Mouse (Mus musculus) R1 (cell line): ENCODE measurements around the gene Rps6kl1.
"Not testable (repeated sequence)": the region's sequence is repeated elsewhere in the genome, so short reads cannot be mapped to it uniquely, and the experiment has no call there.

Source experiments
- DNase-seq: peaks from one replicate; pipeline ENCODE4 v3.0.0-alpha.2; 2018; ENCODE audit warnings: low read depth, low spot score

Gene Rps6kl1

DNA sequence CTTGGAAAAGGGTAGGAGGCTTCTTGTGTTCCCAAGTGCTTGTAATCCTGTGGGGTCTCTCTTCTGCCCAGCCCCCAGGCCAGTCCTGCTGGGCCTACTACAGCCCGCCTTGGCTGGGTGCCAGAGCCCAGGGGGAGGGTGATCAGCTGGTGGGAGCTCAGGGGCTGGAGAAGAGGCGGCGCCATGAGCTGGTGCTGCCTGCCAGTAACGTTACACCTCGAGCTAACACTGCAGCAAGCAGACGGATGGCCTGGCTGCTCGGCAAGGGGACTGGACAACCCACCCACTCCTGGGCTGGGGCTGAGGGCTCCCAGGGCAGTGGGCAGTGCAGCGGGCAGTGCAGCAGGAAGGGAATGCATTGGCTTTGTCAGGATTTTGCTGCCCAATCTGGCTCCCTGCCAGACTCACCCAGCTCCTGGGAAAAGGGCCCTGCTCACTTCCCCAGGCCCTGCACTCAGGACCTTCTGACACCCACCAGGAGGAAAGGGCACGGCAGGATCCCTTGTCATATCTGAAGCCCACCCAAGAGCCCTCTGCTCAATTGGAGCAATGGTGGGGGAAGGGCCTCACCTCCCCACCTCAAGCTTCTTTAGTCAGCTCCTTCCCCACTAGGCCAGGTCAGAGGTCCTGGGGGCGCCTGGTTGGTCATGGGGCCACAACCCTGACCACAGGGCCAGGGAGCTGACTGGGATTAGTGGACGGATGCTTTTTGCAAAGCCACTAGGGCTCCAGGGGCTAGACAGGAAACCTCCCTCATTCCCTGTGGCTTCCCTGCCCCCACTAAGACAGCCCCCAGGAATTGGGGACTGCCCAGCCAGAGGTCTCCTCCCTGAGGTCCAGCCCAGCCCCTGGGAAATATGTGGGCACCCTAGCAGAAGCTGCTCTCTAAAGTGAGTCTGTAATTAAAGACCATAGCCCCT is 25.1 kb upstream of the Rps6kl1 start:
- peak; percentile 39 for DNase-seq

DNA sequence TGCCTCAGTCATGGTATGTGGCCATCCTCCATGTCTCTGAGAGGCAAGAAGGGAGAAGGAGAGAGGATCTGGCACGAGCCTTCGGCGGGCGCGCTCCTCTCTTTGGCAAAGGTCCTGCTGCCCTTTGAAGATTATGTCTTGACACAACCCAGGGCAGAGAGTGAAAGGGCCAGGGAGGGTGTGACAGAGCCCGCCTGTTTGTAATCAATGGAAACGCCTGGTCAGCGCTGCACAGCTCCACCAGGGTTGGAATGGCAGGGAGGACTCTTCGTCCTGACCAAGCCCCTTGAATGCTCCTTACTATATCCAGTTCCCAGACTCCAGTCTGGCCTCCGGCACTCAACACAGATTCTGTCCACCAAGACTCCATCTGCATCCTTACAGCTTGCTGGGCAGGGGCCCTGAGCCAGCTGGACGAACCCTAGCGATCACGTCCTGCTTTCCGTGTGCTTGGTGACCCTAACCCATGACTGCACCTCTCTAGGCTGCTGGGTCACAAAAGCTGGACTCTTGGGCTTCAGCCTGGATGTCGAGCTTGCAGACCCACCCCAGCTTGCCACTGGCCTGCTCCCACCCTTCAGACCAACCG is 24.1 kb upstream of the Rps6kl1 start:
- no peak for DNase-seq

DNA sequence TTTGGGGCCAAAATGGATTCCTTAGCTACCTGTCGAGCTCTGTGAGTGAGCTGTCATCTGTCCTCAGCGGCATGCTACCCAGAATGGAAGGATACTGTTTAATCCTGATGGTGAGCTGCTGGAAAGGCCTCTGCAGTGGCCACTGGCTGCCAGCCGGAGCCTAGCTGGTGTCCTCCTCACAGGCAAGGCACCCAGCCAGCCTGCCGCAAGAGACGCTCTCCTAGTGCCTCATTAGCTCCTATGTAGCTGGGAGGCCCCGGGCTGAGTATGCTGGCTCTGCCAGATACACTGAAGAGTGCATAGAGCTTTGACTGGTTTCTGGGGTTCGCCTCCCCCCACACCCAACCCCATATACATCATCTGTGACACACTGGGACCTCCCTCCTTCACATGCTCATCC is 23.0 kb upstream of the Rps6kl1 start:
- DNase-seq, result no peak

DNA sequence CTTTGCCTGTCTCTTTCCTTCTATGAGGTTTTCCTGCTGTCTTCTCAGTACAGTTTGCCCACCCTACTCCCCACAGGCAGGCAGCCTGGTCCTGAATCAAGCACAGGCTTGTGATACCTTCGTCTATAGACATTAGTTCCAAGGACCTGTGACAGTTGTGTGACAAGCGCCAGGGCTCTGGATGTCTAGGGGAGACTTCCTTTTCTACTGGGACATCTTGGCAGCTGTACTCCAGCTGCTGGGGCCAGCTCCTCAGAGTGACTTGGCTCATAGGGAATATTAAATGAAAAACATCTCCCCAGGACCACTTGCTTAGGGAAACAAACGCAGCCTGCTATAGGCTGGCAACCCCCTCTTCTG is 19.9 kb upstream of the Rps6kl1 start:
- no peak for DNase-seq

DNA sequence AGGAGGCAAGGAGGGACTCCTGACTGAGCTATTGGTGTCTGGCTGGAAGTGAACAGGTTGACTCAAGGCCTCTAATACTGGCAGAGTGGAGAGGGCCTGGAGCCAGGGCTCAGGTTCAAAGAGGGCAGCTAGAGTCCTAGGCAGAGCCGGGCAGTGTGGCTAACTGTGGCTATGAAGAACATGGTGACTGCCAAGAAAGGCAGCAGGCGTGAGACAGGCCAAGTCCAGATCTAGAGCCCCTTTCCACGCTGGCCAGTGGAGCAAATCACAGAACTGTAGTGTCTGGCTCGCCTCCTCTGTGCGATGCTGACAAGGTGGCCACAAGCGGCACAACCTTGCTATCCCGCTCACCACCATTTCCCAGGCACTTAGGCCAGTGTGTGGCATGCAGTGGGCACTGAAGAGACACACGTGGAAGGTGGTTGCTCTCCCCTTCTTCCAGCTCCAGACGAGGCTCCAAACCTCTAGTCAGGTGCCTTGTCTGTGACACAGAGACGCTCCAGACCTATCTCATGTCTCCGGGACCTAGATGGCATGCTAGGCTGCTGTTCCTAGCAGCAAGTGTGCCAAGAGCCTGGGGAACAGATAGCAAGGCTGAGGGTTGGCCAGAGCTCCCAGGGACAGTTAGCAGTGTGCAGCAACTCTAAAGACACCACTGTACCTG is 19.4 kb upstream of the Rps6kl1 start:
- no peak for DNase-seq

DNA sequence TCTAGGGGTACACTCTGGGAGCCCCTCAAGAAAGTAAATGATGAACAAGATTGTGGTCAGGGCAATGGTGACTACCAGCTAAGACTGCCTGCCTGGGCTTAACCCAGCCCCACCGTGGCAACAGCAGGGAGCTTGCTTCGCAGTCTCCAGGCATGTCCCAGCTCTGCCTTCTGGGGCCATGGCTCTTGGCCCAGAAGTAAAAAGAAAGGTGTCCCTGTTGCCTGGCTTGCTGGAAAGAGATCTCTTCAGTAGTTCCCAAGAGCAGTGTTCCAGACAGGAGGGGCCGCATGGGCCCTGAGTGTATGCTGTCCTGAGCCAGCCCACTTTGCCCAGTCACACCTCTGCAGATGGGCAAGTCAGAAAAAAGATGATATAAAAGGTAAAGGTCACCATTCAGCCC is 18.8 kb upstream of the Rps6kl1 start:
- DNase-seq, result no peak

DNA sequence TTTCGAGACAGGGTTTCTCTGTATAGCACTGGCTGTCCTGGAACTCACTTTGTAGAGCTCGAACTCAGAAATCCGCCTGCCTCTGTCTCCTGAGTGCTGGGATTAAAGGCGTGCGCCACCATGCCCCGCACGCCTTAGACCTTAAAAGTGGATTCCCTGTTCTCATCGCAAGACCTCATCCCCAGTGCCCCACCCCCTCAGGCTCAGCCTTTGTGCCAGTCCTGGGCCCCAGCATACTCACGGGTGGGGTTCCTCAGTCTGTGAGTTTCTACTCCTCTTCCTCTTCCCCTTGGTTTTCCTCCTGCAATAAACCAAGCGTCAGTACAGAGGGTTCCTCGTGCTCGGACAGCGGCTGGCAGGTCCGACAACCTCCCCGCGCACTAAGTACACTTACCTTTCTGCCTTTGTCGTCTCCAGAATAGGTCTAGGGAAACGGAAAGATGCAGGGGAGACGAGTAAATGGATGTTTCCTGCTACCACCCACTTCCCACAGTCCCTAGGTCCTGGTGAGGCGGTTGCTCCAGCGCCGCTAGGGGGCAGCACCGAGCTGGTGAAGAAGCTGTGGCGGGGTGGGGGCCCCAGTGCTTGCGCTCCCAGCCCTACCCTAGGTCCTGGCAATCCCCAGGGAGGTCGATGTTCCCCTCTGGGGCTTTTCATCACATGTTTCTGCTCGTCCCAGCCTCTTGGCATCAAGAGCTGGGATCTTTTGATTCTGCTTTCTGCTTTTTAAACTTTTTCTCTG is 18.2 kb upstream of the Rps6kl1 start:
- peak; percentile 84 for DNase-seq

DNA sequence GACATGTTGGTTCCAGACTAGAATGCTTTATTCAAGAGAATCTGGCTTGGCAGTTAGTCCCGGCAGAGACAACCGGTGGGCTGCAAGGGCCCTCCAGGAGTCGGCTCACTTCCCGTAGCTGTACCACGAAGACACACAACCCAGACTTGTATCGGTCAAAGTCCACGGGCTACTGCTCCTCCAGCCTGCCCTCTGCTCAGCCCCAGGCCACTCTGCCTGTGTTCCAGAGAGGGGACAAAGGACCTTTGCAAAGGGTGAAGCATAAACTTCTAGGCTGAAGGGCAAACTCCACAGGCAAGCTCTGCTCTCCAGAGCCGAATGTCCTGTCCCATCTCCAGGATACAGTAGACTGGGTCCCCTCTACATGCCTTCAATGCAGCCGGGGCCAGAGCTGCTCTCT is 15.6 kb upstream of the Rps6kl1 start:
- no peak for DNase-seq

DNA sequence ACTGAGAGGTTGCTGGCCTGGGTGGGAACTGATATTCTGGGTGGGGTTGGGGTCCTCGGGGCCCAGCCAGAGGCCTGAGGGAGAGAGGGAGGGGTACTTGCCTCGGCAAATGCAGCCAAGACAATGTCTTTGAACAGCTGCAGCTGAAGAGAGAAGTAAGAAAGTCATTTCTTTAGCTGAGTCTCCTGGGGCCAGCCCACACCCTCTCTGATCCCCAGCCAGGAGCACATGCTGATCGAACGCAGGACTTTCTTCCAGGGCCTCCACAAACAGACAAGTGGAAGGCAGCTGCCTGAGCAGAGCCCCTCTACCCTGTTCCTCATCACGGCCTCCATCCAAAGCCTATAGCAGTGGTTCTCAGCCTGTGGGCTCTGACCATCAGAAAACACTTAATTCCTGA is 13.9 kb upstream of the Rps6kl1 start:
- DNase-seq, result no peak

DNA sequence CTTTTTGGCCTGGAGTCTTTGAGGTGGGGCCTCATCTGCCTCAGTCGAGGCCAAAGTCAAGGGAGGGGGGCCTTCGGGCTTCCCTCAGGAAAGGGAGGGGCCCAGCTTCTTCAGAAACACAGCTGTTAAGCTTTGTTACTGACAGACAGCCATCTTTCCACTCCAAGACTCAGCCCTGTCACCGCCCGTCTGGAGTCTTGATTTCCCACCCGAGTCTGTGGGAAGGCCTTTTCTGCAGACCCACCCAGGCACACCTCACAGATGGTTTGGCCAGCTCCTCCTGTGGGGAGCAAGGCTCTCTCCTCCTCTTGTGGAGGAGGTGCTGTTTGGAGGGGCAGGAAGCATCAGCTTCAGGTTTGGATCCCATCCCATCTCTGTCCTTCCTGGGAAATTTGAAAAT is 8.5 kb upstream of the Rps6kl1 start:
- no peak for DNase-seq

DNA sequence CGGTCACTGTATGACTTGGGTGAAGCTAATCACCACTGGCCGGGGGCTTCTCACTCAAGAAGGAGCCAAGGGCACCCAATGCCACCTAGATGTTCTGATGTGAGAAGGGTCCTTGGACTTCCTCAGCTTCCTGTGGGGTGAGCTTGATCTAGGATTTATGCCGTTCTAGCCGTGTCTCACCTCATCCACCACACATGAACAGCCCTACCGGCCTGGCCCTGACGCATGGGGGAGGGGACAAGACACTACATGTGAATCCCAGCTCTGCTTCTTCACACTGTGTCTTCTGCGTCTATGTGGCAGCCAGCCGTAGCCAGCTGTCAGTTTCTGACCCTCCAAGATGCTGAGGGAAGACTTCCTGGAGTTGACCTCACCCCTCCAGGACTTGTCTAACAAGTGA is 7.7 kb upstream of the Rps6kl1 start:
- no peak for DNase-seq

DNA sequence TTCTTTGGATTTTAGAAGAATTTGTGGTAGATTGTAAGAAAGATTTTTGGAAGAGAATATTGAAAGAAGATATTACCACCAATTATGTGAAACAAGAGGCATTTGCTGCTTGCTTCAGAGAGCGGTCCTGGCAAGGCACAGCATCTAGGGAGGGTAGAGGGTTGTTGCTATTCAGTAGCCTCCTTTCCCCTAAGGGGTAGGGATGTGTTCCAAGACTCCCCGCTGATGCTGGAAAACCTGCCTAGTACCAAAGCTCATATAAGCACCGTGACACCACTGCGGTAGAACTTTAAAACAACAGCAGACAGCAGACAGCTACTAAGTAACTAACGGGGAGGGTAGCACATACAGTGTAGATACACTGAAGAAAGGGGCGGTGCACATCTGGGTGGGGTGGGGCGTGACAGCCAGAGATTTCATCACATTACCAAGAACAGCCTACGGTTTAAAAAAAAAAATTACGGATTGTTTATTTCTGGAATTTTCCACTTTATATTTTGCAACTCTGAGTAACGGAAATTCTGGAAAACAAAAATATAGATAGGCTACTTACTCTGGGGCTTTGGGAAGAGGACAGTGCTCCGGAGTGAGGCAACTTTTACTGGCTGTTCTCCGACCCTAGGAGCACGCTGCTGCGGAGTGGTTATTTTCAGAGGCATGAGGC is 6.9 kb upstream of the Rps6kl1 start:
- no peak for DNase-seq

DNA sequence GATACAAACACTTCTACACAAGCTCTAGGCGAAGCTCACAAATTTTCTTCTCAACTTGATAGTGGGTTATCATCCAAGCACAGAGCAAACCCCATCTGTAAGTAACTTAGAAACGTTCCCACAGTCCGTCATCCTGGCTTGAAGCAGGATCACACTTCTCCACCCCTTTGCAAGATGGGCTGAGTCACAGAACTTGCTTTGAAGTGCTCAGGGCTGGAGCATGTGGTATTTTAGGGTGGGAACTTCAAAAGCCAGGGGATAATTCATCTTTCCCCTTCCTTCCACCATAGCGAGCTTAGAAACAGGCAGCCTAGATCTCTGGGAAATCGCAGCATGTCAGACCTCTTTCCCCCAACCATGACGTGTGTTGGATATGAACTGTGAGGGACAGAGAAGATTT is 5.3 kb upstream of the Rps6kl1 start:
- no peak for DNase-seq

DNA sequence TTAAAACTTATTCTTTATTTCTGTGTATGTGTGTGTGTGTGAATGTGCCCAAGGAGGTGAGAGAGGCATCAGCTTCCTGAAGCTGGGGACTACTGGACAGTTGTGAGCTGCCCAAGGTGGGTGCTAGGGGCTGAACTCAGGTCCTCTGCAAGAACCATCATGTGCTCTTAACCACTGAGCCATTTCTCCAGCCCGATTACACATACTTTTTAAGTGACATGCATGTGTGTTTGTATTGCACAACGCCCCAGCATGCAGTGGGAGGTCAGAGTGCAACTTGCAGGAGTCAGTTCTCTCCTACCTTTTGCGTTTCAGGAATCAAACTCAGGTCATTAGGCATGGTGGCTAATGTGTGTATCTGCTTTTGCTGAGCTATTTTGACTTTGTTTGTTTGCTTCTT is 1.9 kb upstream of the Rps6kl1 start:
- DNase-seq, result no peak

DNA sequence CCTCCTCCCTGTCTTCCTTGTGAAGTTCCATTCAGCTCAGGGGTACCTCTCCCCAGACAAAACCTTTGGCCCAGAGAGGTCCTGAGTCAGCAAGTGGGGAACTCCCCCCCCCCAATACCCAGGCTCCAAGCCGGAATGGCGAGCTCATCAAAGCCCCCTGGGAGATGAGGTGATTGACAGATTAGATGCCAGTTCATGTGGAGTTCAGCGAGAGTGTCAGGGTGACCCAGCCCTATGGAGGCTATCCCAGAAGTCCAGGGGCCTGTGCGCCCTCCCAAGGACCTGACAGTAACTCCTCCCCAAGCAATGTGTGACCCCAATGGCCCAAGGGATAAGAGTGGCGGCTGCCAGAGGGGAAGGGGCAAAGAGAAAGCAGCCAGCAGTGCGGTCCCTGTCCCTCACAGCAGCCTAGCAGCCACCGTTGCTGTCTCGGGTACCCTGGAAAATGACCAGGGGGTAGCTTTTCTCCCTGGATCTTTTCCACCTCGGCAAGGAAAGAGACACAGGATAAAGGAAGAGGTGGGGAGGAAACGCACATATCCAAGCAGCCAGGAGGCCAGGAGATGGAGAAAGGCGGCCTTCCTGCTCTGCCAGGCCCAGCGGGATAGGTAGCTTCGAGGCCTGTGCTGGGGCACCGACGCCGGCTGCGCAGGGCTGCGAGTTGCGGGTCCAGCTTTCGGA is 603 bp downstream of the Rps6kl1 start:
- DNase-seq, result no peak

DNA sequence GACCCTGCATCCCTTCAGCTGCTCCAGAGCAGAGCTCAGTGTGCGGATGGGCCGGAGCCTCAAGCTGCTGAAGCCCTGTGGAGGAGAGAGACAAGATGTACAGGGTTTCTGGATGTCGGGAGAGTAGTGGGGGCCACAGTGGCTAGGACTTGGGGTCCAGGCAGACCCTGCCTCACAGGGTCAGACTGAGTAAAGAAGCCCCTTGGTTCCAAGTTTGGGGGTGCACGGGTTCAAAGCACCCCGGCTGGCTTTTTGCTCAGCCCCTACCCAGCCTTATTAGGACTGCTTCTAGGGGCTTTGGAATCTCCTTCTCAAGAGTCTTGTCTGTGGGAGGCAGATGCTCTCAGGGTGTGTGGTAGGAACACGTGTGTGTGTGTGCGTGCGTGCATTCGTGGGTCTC is 4.2 kb downstream of the Rps6kl1 start:
- no peak for DNase-seq

DNA sequence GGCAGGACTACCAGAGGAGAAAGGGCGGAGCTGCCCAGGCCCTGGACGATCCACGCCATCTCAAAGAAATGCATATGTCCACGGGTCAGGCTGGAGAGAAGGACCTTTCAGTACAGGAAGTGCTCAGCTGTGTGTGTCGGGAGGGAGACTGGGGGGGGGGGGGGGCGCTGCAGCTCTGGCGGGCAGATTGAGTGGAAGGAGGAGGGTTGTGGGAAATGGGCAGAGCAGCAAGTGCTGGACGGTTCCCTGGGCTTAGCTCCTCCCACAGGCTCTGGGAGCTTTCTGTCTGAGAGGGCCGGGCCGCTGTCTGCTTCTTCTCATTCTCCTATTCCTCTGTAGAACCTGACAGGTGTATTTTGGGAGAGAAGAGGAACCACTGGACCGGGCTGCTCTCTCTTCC is 4.7 kb downstream of the Rps6kl1 start:
- DNase-seq, result peak; percentile 47

DNA sequence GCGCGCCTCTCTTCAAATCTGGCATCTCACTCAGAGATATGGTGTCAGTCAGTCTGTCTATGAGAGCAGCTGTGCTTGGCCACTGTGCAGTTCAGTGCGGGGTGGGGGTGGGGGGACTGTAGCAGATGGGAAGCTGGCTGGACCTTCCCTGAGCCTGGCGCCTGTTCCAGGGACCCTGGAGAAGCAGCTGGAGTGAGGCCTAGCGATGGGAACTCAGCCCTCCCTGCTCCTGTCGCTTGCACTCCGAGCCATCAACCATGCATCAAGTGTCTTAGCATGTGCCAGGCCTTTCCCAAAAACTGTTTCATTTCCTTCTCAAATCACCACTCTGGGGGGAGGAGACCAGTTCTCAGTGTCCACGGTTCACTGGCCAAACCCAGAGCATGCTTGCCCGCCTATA is 5.4 kb downstream of the Rps6kl1 start:
- no peak for DNase-seq

DNA sequence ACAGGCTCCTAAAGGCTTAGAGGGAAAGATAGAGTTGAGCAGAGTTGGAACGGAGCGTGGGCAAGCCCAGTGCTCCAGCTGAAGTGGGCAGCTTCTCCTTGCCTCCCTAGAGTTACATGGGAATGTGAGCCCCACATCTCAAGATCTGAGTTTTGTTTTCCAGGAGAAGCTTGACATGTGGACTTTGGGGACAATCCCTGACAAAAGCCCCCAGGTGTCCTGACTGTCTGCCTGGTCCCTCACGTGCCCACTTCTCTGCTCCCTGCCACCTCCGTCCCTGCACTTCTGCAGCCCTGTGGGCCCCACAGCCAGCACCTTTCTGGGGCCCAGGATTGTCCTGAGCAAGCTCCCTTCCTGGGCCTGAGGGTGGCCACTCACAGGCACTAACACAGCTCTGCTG is 6.2 kb downstream of the Rps6kl1 start:
- no peak for DNase-seq

DNA sequence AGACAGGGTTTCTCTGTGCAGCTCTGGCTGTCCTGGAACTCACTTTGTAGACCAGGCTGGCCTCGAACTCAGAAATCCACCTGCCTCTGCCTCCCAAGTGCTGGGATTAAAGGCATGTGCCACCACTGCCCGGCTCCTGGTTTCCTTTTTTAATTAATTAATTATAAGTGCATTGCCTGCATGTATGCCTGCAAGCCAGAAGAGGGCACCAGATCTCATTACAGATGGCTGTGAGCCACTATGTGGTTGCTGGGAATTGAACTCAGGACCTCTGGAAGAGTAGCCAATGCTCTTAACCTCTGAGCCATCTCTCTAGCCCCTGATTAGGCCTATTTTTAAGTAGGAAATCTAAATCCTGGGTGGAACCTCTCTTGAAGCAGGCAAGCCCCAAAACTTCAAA is 6.8 kb downstream of the Rps6kl1 start:
- not testable (repeated sequence) for DNase-seq

DNA sequence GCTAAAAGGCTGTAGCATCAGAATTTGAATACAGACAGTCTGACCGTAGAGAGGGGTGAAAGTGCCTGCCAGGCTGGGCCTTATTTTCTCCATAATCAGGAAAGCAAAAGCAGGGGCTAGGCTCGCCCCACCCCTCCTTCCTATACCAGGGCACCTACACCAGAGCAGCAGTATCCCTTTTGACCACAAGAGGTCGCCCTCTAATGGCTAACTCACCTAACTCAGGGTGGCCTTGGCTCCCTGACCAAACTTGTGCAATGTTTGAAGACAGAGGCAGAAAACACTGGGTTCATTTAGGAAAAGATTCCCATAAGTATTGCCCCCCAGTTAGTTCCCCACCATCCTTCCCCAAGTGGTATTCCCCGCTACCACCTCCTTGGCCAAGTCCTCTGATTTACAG is 8.3 kb downstream of the Rps6kl1 start:
- peak; percentile 86 for DNase-seq
